Mouse (Mus musculus) cerebellum, postnatal 14 days (tissue): ENCODE results near the gene Fndc5.

Source experiments
- DNase-seq, 2 experiments: peaks; one replicate each; pipeline ENCODE4 v3.0.0; 2021; ENCODE audit warnings: mixed read lengths in 2 of 2

The Fndc5 gene

DNA sequence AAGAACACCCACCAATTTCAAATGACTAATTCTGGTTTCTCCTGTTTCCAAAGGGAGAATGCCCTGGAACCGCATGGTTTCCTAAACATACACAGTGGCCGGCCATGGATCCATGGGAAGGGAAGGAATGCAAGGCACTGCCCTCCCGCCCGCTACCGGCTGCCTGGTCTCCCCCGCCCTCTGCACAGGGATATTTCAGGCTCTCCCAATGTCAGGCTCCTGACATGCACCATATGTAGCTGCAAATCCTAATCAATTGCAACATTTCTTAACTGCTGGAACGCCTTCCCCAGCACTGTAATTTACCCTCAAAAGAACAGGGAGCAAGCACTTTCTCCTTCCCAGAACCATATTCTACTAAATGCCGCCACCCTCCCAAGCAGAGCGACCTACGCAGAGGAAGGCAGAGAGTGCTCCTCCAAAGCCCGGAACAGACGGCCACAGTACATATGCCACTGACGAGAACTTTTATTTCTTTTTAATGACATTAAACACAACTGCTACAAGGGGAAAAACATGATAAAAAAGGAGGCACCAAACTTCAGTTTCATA is 10.8 kb downstream of the Fndc5 start:
- DNase-seq, result no peak

DNA sequence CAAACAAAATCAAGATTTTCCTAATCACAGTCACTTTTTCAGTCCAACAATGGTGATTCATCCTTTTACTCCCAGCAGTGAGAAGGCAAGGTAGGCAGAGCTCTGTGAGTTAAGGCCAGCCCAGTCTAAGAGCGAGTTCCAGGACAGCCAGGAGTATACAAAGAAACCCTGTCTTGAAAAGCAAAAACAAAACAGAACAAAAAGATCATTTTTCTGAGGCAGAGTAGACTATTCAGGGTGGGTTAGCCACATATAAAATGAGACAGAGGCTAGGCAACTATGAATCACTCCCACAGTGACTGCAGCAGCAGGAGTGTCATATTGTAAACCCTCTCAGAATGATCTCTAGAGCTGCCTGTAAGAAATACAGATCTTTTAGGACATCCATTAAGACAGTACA is 12.5 kb downstream of the Fndc5 start:
- DNase-seq, result no peak

DNA sequence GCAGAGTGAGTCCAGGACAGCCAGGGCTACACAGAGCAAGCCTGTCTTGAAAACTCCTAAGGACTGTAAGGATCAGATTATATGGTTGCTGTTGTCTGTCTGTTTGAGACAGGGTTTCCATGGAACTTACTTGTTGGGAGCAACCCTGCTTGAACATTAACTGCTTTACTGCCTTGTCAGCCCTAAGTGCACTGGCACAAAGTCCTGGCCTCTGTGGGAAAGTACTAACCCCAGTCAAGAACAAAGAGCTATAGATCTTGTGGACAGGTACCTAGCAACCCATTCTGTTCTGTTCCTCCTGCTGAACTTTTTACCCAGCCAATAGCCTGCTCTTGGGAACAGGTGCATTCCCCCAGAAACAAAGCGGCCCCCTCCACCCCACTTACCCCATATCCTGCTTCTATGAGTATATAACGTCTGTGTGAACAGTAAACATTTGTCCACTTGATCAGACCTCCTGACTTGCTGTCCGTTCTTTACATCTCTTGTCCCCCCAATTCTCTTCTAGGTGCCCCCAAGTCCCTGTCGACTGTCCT is 14.5 kb downstream of the Fndc5 start:
- no peak for DNase-seq

DNA sequence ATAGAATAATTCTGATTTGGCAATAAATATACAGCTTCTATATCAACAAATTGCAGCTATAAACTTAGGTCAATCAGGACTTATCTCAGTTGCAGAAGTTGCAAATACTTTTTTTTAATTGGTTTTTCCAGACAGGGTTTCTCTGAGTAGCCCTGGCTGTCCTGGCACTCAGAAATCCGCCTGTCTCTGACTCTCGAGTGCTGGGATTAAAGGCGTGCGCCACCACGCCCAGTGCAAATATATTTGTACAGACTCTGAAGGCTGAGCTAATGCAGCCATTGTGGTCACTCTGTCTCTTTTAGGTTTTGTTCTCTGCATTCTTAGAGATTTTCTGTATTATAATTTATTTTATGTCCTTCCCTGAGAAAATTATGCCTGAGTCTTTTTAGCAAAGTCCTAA is 20.7 kb downstream of the Fndc5 start:
- no peak for DNase-seq

DNA sequence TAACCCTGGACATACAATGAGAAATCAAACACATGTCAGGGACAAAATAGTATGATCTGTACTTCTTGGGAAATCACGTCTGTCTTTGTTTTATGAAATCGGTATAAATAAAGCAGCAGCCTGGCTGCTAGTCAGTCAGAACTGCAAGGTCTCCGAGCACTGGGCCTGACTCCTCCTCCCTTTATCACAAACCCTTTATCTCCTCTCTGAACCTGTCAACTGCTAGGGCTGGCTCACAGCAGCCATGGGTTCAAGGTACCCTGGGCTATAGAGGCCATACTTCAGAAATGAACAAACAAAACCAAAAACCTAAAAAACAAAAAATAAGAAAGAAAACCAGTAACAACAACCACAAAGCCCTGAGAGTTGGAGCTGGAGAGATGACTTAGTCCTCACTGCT is 21.8 kb downstream of the Fndc5 start:
- DNase-seq, result no peak

DNA sequence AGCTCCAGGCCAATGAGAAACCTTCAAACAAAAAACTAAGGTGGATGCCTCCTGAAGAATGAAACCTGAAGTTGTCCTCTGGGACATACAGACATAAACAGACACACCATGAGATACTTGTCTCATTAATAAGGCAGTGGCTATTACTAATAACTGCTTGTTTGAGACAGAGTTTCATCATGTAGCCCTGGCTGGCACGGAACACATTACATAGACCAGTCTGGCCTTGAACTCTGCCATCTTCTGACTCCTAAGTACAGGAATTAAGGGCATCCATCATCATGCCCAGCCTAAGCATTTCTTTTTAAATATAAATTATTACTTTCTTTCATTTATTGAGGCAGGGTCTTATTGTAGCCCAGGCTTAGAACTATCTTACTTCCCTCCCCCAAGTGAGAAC is 24.3 kb downstream of the Fndc5 start:
- DNase-seq, result no peak

DNA sequence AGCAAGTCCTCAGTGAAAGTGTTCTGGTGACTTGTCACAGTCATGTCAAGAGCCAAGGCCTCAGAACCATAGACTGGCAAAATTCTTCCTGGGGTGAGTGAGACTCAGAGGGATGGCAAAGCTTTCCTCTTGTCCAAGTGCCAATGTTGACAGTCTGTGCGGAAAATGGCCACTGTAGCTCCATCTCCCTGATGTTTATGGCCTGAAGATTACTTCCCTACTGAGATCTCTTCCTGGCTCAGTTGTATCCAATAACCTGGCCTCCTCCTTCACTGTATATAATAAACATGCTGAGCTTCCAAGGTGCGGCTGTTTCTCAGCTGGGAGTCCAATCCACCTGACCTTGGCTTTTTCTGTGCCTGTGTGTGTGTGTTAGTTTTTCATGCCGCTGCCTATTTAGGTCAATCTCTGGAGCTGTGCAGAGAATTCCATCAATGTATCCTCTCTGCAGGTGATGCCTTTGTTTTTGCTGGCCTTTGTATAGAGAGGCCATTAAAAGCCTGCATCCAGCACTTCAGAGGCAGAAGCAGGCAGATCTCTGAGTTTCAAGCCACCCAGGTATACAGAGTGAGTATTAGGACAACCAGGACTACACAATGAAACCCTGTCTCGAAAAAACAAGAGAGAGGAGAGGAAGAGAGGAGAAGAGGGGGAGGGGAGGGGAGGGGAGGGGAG is 24.9 kb downstream of the Fndc5 start:
- peak in 1 of 2 experiments; percentile 66 for DNase-seq

DNA sequence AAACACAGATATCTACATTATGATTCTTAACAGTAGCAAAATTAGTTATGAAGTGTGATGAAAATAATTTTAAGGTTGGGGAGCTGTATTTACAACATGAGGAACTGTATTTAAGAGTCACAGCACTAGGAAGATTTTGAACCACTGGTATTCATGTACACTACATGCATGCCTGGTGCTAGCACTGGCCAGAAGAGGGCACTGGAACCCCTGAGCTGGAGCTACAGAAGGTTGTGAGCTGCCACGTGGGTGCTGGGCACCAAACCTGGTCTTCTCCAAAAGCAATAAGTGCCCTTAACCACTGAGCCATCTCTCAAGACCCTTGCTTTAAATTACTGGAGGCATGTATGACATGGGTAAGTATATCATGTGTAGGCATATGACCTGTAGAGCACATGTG is 35.7 kb downstream of the Fndc5 start:
- peak in 1 of 2 experiments; percentile 19 for DNase-seq

DNA sequence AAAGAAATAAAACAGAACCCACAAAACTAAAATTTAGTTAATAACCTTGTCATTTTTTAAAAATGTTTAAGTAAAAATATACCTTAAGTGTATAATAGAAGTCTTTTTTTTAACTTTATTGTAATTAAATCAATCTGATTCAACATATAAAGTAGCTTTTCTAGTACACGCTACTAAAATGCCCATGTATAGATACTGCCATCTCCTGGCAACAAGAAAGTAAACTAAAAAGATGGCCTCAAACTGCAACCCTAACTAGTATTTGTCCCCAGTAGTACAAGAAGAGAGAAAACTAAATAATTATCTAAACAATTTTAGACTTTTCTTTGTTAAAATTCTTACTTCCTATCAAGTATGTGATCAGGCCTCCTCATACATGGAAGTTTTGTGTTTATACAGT is 42.8 kb downstream of the Fndc5 start:
- DNase-seq, result no peak

DNA sequence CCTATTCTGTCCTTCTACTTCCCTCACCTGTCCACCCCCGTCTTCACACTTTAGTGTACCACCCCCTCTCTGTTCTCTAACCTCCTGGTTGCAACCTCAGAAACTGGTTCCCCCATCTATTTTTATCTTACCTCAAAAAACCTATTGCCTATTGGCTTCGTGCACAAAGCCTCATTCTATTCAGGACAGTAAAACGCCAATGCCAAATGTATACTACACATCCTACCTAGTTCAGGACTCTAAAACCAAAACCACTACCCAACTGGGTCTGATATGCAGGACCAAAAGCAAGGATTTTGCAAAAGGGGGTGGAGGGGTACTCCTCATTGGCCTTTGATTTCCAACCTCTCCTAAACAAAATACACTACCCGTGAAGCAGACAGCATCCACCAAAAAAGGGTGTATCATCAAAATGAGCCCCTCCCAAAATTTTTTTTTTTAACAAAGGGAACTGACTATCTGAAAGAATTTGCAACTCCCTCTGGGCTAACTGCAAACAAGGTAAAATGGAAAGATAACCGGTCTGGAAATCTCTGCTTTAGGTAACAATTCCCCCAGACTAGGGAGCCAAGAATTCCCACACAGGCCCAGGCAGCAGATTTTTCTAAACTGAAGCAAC is 51.4 kb downstream of the Fndc5 start:
- DNase-seq, result no peak

DNA sequence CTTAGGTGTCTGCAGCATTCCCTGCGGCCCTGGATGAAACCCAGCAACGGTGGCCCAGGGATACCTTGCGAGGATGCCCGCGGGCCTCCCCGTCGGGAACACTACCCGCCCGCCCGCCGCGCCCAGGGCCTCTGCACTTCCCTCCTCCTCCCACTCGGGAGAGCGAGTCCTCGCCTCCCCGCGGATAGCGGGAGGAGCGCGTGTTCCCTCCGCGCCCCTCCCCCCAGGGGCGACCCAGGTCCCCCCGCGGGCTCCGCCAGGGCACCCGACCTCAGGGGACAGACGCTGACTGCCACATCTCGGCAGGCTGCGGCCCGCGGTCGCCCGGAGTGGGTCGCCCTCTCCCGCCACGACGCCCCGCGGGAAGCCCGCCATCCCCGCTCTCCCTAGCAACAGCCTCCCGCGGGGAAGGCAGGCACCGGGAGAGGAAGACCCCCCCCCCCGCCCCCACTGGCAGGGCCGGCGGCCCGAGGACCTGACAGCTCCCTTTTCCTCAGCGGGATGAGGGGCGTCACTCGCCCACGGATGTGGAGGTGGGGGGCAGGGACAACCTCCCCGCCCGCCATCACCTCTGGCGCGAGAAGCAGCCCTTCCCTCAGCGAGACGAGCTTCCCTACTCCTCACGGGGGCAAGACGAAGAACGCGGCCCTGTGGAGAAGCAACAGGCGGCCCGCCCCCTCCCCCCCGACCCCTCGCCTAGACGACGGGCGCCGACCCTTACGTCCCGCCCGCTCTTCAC is 52.2 kb downstream of the Fndc5 start:
- peak; percentile 72 to 73 for DNase-seq

DNA sequence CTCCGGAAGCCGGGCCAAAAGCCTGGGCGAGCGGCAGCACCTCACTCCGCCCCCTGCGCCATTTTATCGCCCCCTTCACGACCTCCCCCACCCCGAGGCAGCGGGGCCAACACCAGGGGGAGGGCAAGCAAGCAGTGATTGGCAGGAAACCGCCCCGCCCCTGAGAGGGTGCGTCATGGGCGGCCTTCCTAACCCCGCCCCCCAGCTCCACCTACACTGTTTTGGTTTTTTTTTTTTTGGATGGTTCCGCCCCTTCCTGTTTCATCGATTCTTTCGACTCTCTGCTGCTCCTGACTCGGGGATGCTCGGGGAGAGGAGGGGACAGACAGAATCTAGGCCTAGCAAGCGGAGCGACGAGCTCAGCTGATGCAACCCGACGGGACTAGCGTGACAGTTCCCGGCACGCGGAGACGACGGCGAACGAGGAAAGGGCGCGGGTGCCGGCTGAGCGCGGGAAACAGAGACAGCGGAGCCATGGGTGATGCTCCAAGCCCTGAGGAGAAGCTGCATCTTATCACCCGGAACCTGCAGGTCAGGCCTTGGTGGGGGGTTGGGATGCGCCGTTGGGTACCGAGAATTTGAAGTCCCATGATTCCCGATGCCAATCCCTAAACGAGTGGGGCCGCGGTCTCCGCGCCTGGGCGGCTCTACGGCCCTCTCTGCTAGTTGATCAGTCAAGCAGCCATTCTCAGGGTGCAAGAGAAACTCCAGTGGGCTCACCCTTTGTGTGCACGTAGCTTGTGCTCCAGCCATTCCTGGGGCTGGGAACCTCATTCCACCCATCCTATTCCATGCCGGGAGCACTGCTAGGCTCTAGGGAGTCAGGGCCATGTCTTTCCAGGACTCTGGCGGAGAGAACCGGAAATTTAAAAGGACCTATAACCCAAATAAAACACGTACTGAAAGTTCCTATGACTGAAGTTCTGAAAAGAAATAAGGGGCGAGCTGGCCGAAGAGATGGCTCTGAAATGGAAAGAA is 53.0 kb downstream of the Fndc5 start, which contains the start of the genes S100pbp and Yars:
TSS of gene S100pbp (minus strand) at position 186 of the 978 bp plus-strand sequence.
TSS of gene Yars (plus strand) at position 219 of the 978 bp plus-strand sequence.
- peak; percentile 99 for DNase-seq

DNA sequence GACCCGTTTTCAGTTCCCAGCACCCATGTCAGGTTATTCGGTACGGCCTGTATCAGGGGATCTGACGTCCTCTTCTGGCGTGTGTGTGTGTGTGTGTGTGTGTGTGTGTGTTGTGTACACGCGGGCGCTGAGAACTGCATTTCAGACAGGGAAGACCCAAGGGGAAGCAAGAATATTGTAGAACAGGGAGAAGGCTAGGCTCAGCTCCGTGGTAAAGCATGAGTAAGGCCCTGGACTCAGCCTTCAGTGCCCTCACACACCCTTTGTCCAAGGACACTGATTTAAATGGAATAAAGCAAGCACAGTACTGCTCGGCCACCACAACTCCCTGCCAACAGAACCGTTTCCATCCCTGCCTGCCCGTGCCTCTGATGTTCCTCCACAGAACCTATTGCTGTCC is 53.7 kb downstream of the Fndc5 start:
- DNase-seq, result peak; percentile 35 to 53

DNA sequence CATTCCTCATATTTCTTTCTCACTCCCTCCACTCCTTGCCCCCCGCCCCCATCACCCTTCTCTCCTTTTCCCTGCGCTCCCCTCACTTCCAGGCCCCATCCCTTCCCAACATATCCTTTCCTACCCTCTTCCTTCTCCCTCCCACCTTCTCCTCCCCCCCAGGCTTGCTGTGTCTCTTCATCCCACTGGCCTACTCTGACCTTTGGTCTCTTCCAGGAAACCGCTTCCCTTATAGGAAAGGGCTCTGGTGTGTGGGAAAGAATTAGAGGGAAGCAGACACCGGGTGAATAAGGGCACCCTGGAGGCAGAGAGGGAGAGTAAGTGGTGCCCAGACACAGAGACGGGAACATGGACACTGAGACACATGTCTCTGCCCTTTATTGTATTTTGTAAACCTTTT is 54.9 kb downstream of the Fndc5 start:
- DNase-seq, result no peak
